Mouse (Mus musculus) gastrocnemius, postnatal 36 days (tissue): ENCODE measurements around the gene A4gnt. TPM values are rescaled to one million over a fixed set of nuclear protein-coding genes. Genes with fewer than 3 reads are reported as not detected.

Experiments
- DNase-seq, 2 experiments: peaks; one replicate each; pipeline ENCODE4 v3.0.0; 2022
- intact Hi-C: fragments of 180-260 bp; cut with DNase I; formaldehyde crosslinking; loops from one replicate; pipeline ENCODE4 v1.15.1; 2025
- total RNA-seq, 2 experiments: library from RNA; stranded (reverse); gene quantifications; 2 replicates each; pipeline ENCODE4 v1.2.3; 2021

Gene A4gnt
- total RNA-seq, 2 experiments from 2014 or later, result not detected

DNA sequence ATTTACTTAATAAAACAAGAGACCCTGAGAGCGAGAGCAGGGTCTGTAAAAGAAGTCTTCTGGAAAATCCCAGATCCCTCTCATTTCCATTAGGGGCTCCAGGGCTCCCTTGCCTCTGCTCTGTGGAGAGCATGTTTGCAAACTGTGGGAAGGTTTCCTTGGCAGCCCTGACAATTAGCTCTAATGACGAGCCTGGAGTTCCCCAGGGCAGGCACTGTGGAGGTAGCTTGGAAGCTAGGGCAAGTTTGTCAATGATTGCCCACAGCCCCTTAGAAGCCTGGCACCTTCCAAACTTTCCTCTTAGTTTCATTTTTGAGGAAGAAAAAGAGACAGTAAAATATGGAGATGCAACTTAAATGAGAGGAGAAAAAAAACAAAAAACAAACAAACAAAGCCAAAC, 19.5 kb downstream of the A4gnt start:
- DNase-seq, result no peak
- intact Hi-C loops, result no loop called here

DNA sequence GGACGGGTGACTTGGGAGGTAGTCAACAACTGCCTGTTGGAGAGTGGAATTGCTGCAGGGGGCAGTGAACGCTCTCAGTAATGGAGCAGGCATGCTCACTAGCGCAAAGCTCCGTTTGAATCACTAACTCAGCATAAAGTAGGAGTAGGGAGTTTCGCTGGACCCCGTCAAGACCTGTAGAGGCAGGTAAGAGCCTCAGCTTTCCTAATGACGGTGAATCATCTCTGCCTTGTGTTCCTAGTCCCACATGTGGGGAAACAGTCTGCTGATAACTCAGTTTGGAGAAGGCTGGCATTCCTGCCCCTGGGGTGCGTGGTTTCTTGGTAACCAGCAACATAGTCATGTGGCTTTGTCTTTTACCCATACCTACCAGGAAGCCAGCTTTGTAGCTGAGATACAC, 20.0 kb downstream of the A4gnt start:
- intact Hi-C loops, result no loop called here
- no peak for DNase-seq

DNA sequence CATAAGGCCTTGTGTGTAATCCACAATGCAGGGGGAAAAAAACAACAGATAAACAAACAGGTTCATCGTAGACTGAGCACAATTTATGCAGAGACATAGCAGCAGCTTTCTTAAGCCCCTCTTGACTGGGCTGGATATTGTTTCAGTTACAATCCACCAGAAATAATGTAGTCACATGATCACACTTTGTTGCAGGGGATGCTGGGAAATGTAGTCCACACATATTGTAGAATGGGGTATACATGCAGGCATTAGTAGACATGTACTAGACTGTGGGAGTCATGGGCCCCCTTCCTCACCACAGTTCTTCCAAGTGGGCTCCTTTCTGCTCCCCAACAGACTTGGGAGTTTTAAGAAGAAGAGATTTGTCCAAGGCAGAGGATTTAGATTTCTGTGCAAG, 24.5 kb downstream of the A4gnt start:
- no peak for DNase-seq
- intact Hi-C loops, result no loop called here

DNA sequence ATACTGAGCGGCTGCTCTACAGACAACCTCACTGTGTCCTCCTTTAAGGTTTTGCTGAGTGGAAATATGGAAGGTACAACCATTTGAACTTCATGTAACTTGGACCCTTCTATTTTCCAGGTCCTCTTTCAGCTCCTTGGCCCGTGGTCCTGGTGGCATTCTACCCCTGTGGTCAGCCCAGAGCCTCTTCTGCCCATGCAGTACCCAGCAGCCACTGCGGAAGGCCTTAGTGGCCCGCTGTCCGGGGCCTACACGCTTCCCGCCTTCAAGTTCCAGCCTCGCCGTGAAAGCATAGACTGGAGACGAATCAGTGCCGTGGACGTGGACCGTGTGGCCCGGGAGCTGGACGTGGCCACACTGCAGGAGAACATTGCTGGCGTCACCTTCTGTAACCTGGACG, 24.9 kb downstream of the A4gnt start:
- DNase-seq, result no peak
- intact Hi-C loops, result no loop called here

DNA sequence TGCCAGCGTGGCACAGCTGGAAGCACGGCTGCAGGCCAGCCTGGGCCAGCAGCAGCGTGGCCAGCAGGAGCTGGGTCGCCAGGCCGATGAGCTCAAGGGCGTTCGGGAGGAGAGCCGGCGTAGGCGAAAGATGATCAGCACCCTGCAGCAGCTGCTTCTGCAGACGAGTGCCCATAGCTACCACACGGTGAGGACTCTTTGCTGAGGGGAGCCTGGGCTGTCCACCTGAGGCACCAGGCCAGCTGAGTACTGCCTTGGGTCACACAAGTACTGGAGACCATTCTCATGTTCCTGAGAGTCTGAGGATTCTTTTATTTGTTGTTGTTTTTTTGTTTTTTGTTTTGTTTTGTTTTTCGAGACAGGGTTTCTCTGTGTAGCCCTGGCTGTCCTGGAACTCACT, 25.4 kb downstream of the A4gnt start:
- no peak for DNase-seq
- intact Hi-C loops, result no loop called here

DNA sequence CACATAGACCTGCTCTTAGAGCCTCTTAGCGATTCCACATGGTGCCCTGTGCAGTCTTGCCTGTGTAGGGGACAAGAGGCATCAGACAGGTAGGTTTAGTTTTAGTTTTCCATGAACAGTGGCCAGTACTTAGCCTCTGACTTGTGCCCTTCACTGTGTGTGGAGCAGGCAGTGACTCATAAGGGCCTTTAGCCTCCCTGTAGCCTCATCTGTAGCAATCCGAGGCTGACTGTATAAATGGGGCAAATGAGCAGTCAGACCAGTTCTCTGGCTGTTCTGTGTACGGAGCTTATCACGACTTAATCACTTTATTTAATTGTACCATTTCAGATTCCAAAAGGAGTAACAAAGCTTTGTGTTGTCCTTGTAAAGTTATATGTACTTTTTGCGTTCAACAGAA, 27.7 kb downstream of the A4gnt start:
- intact Hi-C loops, result no loop called here
- DNase-seq, result no peak

DNA sequence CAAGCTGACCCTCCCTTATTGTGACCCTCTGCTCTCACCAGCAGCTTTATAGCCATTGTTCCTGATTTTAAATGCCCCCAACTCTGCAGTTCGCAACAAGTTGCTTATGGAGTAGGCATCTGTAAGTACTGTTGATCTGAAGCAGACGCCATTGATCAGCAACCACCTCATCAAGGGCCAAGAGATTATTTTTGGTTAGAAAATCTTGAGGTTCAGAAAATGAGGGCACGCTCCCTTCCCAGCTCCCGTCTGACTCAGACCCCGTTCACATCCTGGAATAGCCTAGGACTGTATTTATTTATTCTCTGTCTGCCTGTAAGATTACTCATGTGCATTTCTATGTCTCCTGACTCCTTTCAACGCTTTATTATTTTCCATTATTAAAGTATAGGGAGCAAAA, 33.1 kb downstream of the A4gnt start:
- DNase-seq, result no peak
- intact Hi-C loops, result no loop called here

DNA sequence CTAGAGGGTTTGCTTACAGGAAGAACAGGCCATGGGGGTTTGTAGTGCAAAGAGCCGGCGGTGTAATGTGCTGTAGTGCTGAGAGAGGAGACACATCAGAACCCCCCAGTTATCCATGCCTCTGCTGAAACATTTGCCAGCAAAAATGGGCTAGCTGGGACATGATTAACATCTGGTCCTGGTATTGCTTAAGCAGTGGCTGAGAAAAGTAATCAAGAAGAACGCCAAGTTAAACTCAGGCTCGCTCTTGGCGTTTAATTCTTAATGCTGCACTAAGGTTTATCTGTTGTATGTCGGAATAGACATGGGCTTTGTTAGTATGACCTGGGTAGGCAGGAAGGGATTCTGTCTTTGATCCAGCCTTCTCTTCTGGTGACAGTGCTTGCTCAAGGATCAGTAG, 33.8 kb downstream of the A4gnt start:
- no peak for DNase-seq
- intact Hi-C loops, result no loop called here

DNA sequence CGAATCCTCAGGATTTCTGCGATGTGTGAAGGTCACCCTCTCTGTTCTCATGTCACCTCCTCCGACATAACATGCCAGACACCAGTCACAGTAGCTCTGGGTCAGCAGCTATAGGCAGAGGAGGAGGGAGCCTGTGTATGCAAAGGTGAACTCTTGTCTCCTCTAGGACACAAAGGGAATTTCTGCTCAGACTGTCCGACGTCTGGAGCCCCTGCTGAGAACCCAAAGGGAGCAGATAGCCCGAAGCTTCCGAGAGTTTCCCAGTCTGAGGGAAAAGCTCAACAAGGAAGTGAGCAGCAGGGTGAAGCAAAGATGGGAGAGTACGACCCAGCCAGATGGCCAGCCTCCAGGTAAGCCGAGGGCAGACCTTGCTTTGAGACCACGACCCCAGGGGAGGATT, 48.5 kb downstream of the A4gnt start:
- DNase-seq, result no peak
- intact Hi-C loops, result no loop called here

DNA sequence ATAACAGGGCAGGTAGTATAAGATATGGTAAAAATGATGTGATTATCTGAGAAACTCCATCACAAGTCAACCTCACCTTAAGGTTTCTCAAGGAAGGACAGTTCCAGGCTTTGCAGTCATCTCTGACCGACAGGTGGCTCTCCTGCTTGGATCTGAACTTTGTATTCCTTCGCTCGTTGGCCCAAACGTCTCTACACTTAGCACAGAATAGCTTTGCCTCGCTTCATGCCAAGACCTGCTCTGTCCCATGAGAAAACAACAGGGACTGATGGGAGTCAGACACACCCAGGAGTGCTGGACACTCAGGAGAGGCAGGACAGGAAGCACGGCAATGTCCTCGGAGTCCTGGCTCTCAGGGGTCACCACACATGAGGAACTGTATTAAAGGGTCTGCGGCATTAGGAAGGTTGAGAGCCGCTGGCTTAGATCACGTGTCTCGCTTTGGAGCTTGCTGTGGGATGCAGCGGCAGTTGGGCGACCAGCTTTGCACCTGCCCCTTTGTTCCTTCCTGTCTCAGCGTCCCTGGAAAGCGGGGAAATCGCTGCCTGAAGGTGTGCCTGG, 49.4 kb downstream of the A4gnt start:
- no peak for DNase-seq
- intact Hi-C loops, result loop anchor here (2.0 kb wide), 1 partner anchor 71 kb away; no protein-coding TSS in a partner anchor

DNA sequence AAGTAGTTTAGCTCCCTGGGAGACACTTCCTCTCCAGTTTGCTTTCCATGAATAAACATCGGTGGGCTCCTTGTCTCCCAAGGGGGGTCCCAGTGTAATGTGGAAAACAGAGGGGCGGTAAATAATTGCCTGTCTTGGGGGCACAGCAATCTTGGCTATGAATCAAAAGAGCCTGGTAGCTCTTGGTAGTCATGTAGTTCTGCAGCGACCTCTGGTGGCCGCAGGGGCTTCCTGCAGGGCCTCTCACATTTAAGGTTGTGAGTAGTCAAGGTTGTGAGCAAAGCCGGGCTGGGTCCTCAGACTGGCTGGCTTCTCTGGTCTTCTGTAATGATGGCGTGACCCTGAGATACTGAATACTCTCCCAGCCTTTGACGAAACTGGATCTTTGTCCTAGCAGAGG, 50.1 kb downstream of the A4gnt start:
- intact Hi-C loops, result loop anchor here (2.0 kb wide), 1 partner anchor 72 kb away; no protein-coding TSS in a partner anchor
- DNase-seq, result peak; percentile 40 to 42

DNA sequence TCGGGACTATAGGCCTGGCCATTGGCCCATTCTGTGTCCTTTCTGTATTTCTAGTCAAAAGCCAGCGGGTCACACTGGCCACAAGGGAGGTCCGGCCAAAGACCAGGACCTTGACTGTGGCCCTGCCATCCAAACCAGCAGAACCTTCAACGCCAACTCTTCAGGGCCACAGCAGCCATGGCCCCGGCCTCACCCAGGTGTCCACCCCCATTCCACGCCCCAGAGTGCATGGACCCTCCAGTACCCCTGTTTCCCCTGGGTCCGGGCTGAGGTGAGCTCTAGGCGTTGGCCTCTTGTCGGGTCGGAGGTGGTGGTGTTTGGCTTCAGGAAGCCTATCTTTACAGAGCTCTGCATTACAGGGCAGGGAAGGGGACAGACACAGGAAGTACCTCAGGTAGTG, 50.6 kb downstream of the A4gnt start:
- intact Hi-C loops, result loop anchor here (2.0 kb wide), 1 partner anchor 72 kb away; no protein-coding TSS in a partner anchor

DNA sequence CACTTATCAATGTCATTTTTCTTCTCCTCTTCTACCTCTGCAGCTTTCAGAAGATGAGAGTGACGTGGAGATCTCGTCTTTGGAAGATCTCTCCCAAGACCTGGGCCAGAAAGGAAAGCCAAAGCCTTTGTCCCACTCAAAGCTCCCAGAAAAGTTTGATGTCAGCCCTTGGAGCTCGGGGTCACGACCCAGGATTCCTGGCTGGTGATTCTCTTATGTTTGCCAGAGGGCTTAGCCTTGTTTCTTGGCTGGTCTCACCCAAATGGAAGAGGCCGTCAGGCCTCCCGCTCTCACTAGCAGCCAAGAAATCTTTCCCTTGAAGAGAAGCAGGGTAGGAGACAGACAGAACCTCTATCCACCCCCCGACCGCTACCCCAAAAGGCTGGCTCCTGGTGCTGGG, 55.3 kb downstream of the A4gnt start:
- intact Hi-C loops, result no loop called here
- peak; percentile 26 to 41 for DNase-seq

More for the DNA sequence above, 50.6 kb downstream of the A4gnt start:
- DNase-seq, result no peak

DNA sequence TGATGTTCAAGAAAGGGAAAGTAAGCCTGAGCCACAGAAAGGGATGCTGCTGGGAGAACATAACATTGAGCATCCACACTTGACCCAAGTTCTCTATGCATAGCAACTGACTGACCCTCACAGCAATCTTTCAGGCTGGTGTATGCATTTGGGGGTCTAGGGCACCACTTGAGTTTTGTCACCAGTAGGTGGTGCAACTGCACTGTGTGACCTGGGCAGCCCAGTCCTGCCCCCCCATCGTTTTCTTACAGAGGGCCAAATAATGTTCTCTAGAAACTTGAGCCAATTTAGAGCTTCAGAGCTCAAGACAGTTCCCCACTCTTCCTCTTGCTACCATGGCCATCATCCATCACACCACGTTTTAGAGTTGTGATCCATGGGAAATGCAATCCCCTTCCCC, 59.3 kb downstream of the A4gnt start:
- intact Hi-C loops, result no loop called here

More for the DNA sequence above, 59.3 kb downstream of the A4gnt start:
- DNase-seq, result no peak

Other genes starting within 250 kb of the A4gnt start
- 1 to 10 TPM; 4.0 to 5.1 TPM for gene Mras, start 175.1 kb upstream of the A4gnt start, total RNA-seq
- not detected for gene Nme9, start 161.0 kb upstream of the A4gnt start, total RNA-seq
- 10 to 100 TPM; 22.0 to 25.2 TPM for gene Armc8, start 43.6 kb upstream of the A4gnt start, total RNA-seq
- 1 to 10 TPM; 2.6 to 5.6 TPM for gene Dbr1, start 36.7 kb upstream of the A4gnt start, total RNA-seq
- 1 to 10 TPM; 1.9 to 2.1 TPM for gene Dzip1l, start 17.0 kb downstream of the A4gnt start, total RNA-seq
- gene Cldn18, start 104.8 kb downstream of the A4gnt start, total RNA-seq, result not detected